Mouse (Mus musculus) lung, postnatal 0 days (tissue): ENCODE data around the gene Nsun5. TPM values are rescaled to one million over a fixed set of nuclear protein-coding genes. Genes with fewer than 3 reads are reported as not detected.

ENCODE experiments used
- ATAC-seq: fragments of 200-750 bp; cut with Nextera tagmentation; 2 replicates; pipeline ENCODE4 v1.8.0; 2017; ENCODE audit warnings: moderate library complexity
- DNase-seq: peaks from one replicate; pipeline ENCODE4 v3.0.0-alpha.2; 2016; ENCODE audit warnings: low spot score
- H3K27ac ChIP-seq: fragments of 300-500 bp; sonication (generic); 2 replicates; pipeline ENCODE4 v1.5.1; 2014; ENCODE audit warnings: antibody characterized with exemption, mild to moderate bottlenecking, low read length, mixed read lengths
- H3K27me3 ChIP-seq: fragments of 300-500 bp; sonication (generic); replicated peaks from 2 replicates; pipeline ENCODE4 v1.6.1; 2014; ENCODE audit warnings: low read length, mixed read lengths; ENCODE audit not compliant: insufficient read depth
- H3K36me3 ChIP-seq: fragments of 300-500 bp; sonication (generic); 2 replicates; pipeline ENCODE4 v1.6.1; 2014; ENCODE audit warnings: low read length, mixed read lengths; ENCODE audit not compliant: insufficient read depth
- H3K4me1 ChIP-seq: fragments of 300-500 bp; sonication (generic); 2 replicates; pipeline ENCODE4 v1.6.1; 2014; ENCODE audit warnings: antibody characterized with exemption, low read depth, low read length, mixed read lengths; ENCODE audit not compliant: insufficient read depth
- H3K4me2 ChIP-seq: fragments of 300-500 bp; sonication (generic); replicated peaks from 2 replicates; pipeline ENCODE4 v1.6.1; 2014; ENCODE audit warnings: low read depth, mild to moderate bottlenecking, low read length, moderate library complexity, mixed read lengths
- H3K4me3 ChIP-seq: fragments of 300-500 bp; sonication (generic); 2 replicates; pipeline ENCODE4 v1.5.1; 2014; ENCODE audit warnings: low read depth, low read length
- H3K9ac ChIP-seq: fragments of 300-500 bp; sonication (generic); replicated peaks from 2 replicates; pipeline ENCODE4 v1.6.1; 2014; ENCODE audit warnings: low read depth, mild to moderate bottlenecking
- H3K9me3 ChIP-seq: fragments of 300-500 bp; sonication (generic); 2 replicates; pipeline ENCODE4 v1.6.1; 2016; ENCODE audit warnings: low read length, mixed read lengths
- CTCF ChIP-seq: IDR thresholded peaks from 2 replicates; pipeline ENCODE4 v1.5.1; 2016; ENCODE audit warnings: antibody characterized with exemption, mild to moderate bottlenecking
- EP300 ChIP-seq: IDR thresholded peaks from 2 replicates; pipeline ENCODE4 v1.6.1; 2016; ENCODE audit warnings: antibody characterized with exemption, mild to moderate bottlenecking, control low read depth
- WGBS: fragments of 180-500 bp; shearing (Covaris S2); extraction: QIAGEN DNeasy Blood & Tissue Kit; methylation state at CpG from one replicate; pipeline ENCODE4 v1.1.7; 2014; 5-methylcytosine and 5-hydroxymethylcytosine counted together
- polyA plus RNA-seq: library from polyadenylated mRNA; unstranded; fragments of >200 nt; fragmentation: Nextera tagmentation; extraction: Ambion mirVana; gene quantifications from 2 replicates; pipeline ENCODE4 v1.2.1, GENCODE M21; 2015

Gene Nsun5
- polyA plus RNA-seq: 13.5 and 13.6 TPM in 2 replicates

GRCm38 (mm10) chr5:135369787-135370654 lies at the start of gene Nsun5:
Gene Nsun5, plus strand, starts transcription at chr5:135369953.
- ATAC-seq: peak; percentile 85
- Histone ChIP-seq H3K9ac (peak within 1 kb of the TSS; percentile 75), H3K4me2 (peak within 1 kb of the TSS; percentile 96), H3K4me1 (peaks cover 4% of the 10 kb centered on the region; the same call in 1 of the 2 replicates), H3K9me3 (no peaks in the 10 kb centered on the region), H3K36me3 (peaks cover 7% of the 10 kb centered on the region; the same call in 1 of the 2 replicates), H3K27ac (peak within 1 kb of the TSS; percentile 81; the same call in 1 of the 2 replicates), H3K4me3 (peak within 1 kb of the TSS; percentile 69), H3K27me3 (no peaks in the 10 kb centered on the region)
- under 1% methylated on average over 60 of the region's 64 CpGs for WGBS
- TF ChIP-seq CTCF (no peak), EP300 (no peak; the same call in 1 of the 2 replicates)
- peak; percentile 96 for DNase-seq

- TF ChIP-seq CTCF: no peak
- no peak for TF ChIP-seq EP300
- Histone ChIP-seq H3K36me3 (no peaks in the 10 kb centered on the region), H3K4me2 (no peak overlapping the region), H3K4me1 (no peaks in the 10 kb centered on the region), H3K9me3 (no peaks in the 10 kb centered on the region), H3K4me3 (no peak overlapping the region), H3K27me3 (no peaks in the 10 kb centered on the region), H3K9ac (no peak overlapping the region), H3K27ac (no peak overlapping the region)
- DNase-seq (no peak), ATAC-seq (no peak)
- WGBS: 77% methylated on average over 1 of the region's 1 CpGs
These were observed 47.6 kb upstream of the Nsun5 start for GRCm38 (mm10) chr5:135322197-135322596.

- no peak overlapping the region for H3K4me2 ChIP-seq
- H3K9me3 ChIP-seq: no peaks in the 10 kb centered on the region
- H3K36me3 ChIP-seq: no peaks in the 10 kb centered on the region
- no peaks in the 10 kb centered on the region for H3K4me1 ChIP-seq
- no peak overlapping the region for H3K27ac ChIP-seq
- no peak overlapping the region for H3K9ac ChIP-seq
- WGBS: 20% methylated on average over 3 of the region's 3 CpGs
- TF ChIP-seq CTCF (no peak), EP300 (no peak)
- no peak for DNase-seq
- ATAC-seq: no peak
- no peak overlapping the region for H3K4me3 ChIP-seq
- H3K27me3 ChIP-seq: no peaks in the 10 kb centered on the region
These were observed 43.6 kb upstream of the Nsun5 start for GRCm38 (mm10) chr5:135326121-135326659.

GRCm38 (mm10) chr5:135329471-135329870 lies 40.3 kb upstream of the Nsun5 start:
- TF ChIP-seq CTCF (no peak), EP300 (no peak)
- DNase-seq: no peak
- Histone ChIP-seq H3K9me3 (no peaks in the 10 kb centered on the region), H3K27ac (no peak overlapping the region), H3K4me2 (no peak overlapping the region), H3K27me3 (no peaks in the 10 kb centered on the region), H3K9ac (no peak overlapping the region), H3K4me1 (no peaks in the 10 kb centered on the region), H3K4me3 (no peak overlapping the region), H3K36me3 (no peaks in the 10 kb centered on the region)
- 79% methylated on average over 4 of the region's 4 CpGs for WGBS
- no peak for ATAC-seq

GRCm38 (mm10) chr5:135330201-135330600 lies 39.6 kb upstream of the Nsun5 start:
- Histone ChIP-seq H3K4me1 (no peaks in the 10 kb centered on the region), H3K9me3 (no peaks in the 10 kb centered on the region), H3K36me3 (no peaks in the 10 kb centered on the region), H3K27ac (no peak overlapping the region), H3K4me2 (no peak overlapping the region), H3K27me3 (no peaks in the 10 kb centered on the region), H3K9ac (no peak overlapping the region), H3K4me3 (no peak overlapping the region)
- DNase-seq (no peak), ATAC-seq (no peak)
- WGBS: 86% methylated on average over 5 of the region's 5 CpGs
- TF ChIP-seq CTCF (no peak), EP300 (no peak)

- Histone ChIP-seq H3K27me3 (no peaks in the 10 kb centered on the region), H3K4me1 (no peaks in the 10 kb centered on the region), H3K9ac (no peak overlapping the region), H3K27ac (no peak overlapping the region), H3K36me3 (no peaks in the 10 kb centered on the region), H3K9me3 (no peaks in the 10 kb centered on the region), H3K4me2 (no peak overlapping the region), H3K4me3 (no peak overlapping the region)
- no peak for ATAC-seq
- TF ChIP-seq EP300 (no peak), CTCF (no peak)
- no peak for DNase-seq
- WGBS: 73% methylated on average over 6 of the region's 6 CpGs
These were observed 38.6 kb upstream of the Nsun5 start for GRCm38 (mm10) chr5:135331161-135331560.
